Mouse (Mus musculus) neural tube, embryonic 14.5 days (tissue): Measurements from ENCODE around the gene Rad9b. TPM values are rescaled to one million over a fixed set of nuclear protein-coding genes. Genes with fewer than 3 reads are reported as not detected.

Experiments used
- ATAC-seq: fragments of 200-750 bp; cut with Nextera tagmentation; 2 replicates; pipeline ENCODE4 v1.8.0; 2017; ENCODE audit warnings: low read depth, mild to moderate bottlenecking, moderate TSS enrichment, moderate library complexity
- H3K27ac ChIP-seq: fragments of 300-500 bp; sonication (generic); 2 replicates; pipeline ENCODE4 v1.5.1; 2014; ENCODE audit warnings: low read depth, mild to moderate bottlenecking, control low read depth, low read length, moderate library complexity, mixed read lengths
- H3K27me3 ChIP-seq: fragments of 300-500 bp; sonication (generic); 2 replicates; pipeline ENCODE4 v1.6.1; 2014; ENCODE audit warnings: low read length; ENCODE audit not compliant: control insufficient read depth, insufficient read depth
- H3K36me3 ChIP-seq: fragments of 300-500 bp; sonication (generic); 2 replicates; pipeline ENCODE4 v1.6.1; 2014; ENCODE audit warnings: low read length, mixed read lengths; ENCODE audit not compliant: control insufficient read depth, insufficient read depth
- H3K4me1 ChIP-seq: fragments of 300-500 bp; sonication (generic); 2 replicates; pipeline ENCODE4 v1.6.1; 2014; ENCODE audit warnings: low read length; ENCODE audit not compliant: control insufficient read depth, insufficient read depth
- H3K4me2 ChIP-seq: fragments of 300-500 bp; sonication (generic); 2 replicates; pipeline ENCODE4 v1.6.1; 2014; ENCODE audit warnings: mild to moderate bottlenecking, low read depth, low read length, control low read depth
- H3K4me3 ChIP-seq: fragments of 300-500 bp; sonication (generic); 2 replicates; pipeline ENCODE4 v1.5.1; 2014; ENCODE audit warnings: low read depth, low read length, control low read depth, mixed read lengths
- H3K9ac ChIP-seq: fragments of 300-500 bp; sonication (generic); replicated peaks from 2 replicates; pipeline ENCODE4 v1.6.1; 2014; ENCODE audit warnings: low read depth, mild to moderate bottlenecking, control low read depth, low read length, mixed read lengths
- H3K9me3 ChIP-seq: fragments of 300-500 bp; sonication (generic); 2 replicates; pipeline ENCODE4 v1.6.1; 2016; ENCODE audit warnings: low read length; ENCODE audit not compliant: control insufficient read depth
- WGBS: fragments of 180-500 bp; shearing (Covaris S2); extraction: QIAGEN DNeasy Blood & Tissue Kit; methylation state at CpG from one replicate; pipeline ENCODE4 v1.1.7; 2014; 5-methylcytosine and 5-hydroxymethylcytosine counted together
- polyA plus RNA-seq: library from polyadenylated mRNA; unstranded; fragments of >200 nt; fragmentation: Nextera tagmentation; extraction: Ambion mirVana; gene quantifications from 2 replicates; pipeline ENCODE4 v1.2.1, GENCODE M21; 2014

The Rad9b gene
- polyA plus RNA-seq, 1 experiment from 2014 or later, result 24.7 TPM

DNA sequence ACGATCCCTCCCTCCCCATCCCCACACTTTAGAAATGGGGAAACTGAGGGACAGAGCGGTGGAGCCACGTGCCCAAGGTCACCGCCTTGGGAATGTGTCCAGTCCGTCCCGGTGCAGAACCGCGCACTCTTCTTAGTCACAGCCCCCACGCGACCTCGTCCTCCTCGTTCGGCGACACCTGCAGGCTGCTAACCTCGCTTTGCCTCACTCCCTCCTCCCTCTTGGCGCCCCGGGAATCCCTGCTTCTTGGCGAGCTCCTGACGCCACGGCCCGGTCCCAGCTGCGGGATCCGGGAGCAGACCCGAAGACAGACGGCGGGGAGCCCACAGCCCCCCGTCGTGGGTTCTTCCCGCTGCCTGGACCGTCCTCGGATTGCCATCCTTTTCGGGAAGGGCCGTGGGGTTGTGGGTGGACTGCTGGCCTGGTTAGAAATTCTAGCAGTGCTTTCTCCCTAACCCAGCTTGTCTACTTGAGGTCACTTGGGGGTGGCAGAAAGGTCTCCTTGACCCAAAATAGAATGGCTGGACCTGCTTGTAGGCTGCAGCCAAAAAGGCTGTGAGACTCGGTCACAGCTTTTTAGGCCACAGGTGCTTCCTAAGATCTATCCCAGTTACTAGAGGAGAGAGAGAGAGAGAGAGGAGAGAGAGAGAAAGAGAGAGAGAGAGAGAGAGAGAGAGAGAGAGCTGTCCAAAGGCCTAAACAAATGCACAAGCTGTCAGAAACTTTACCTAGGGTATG, 68.8 kb downstream of the Rad9b start:
- Histone ChIP-seq H3K4me3 (peak overlapping the region; percentile 93), H3K4me2 (peak overlapping the region; percentile 89), H3K27ac (peak overlapping the region; percentile 88), H3K9me3 (no peaks in the 10 kb centered on the region), H3K4me1 (peaks cover 12% of the 10 kb centered on the region), H3K36me3 (no peaks in the 10 kb centered on the region), H3K9ac (peak overlapping the region; percentile 94), H3K27me3 (peaks cover 2% of the 10 kb centered on the region)
- ATAC-seq, result peak; percentile 19; the same call in 1 of the 2 replicates
- WGBS, result under 1% methylated on average over 32 of the region's 34 CpGs

DNA sequence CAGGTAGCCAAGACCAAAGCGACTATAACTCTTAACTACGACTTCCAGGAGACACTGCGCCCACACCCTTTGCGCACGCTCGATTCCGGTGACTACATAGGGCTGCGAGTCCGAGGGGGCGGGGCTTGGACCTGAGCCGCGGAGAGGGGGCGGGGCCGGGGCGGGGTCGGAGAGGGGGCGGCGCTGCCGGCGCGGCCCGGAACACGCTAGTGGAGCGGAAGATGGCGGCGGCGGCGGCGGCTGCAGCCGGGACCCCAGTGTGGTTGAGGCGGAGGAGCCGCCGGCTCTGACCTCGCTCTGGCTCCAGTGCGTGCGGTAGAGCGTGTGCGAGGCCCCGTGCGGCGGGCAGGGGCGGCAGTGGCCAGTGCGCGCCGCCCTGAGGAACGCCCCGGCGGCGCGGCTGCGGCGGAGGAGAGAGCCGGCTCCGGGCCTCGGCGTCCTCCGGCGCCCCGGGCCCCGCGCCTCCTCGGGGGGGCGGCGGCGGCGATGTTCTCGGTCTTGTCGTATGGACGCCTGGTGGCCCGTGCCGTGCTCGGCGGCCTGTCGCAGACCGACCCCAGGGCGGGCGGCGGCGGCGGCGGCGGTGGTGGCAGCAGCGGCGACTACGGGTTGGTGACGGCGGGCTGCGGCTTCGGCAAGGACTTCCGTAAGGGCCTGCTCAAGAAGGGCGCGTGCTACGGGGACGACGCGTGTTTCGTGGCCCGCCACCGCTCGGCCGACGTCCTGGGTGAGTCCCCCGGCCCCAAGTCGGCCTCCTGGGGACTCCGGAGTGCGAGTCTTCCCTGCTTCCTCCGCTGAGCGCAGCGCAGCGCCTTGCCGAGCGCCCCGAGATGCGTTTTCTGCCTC, 69.6 kb downstream of the Rad9b start, which contains the start of gene Pptc7:
Gene Pptc7 (plus strand): TSS at position 183 of the 846 bp plus-strand sequence.
- peak within 1 kb of the TSS; percentile 94 for H3K9ac ChIP-seq
- H3K4me1 ChIP-seq, result peaks cover 12% of the 10 kb centered on the region
- H3K27me3 ChIP-seq, result peaks cover 3% of the 10 kb centered on the region
- no peaks in the 10 kb centered on the region for H3K36me3 ChIP-seq
- H3K4me2 ChIP-seq, result peak within 1 kb of the TSS; percentile 89
- H3K4me3 ChIP-seq, result peak within 1 kb of the TSS; percentile 93
- ATAC-seq, result peak; percentile 95
- H3K9me3 ChIP-seq, result no peaks in the 10 kb centered on the region
- peak within 1 kb of the TSS; percentile 88 for H3K27ac ChIP-seq
- under 1% methylated on average over 90 of the region's 114 CpGs for WGBS

DNA sequence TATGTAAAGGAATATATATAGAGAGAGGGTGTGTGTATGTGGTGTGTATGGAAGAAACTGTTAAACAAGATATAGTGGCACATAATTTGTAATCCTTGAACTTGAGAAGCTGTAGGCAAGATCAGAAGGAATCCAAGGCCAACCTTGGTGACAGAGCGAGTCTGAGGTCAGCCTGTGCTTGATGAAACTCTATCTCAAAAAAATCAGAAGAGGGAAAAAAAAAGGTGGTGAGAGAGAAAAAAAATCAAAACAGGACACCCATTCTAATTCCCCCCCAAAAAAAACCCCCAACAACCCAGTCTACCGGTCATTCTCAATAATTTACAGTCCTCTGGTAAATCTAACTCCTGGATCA, 70.2 kb downstream of the Rad9b start:
- 24% methylated on average over 2 of the region's 2 CpGs for WGBS
- no peak overlapping the region for H3K9ac ChIP-seq
- no peak overlapping the region for H3K4me3 ChIP-seq
- no peak overlapping the region; the same call in 1 of the 2 replicates for H3K27ac ChIP-seq
- no peaks in the 10 kb centered on the region for H3K36me3 ChIP-seq
- H3K4me2 ChIP-seq, result no peak overlapping the region
- no peaks in the 10 kb centered on the region for H3K9me3 ChIP-seq
- H3K27me3 ChIP-seq, result peaks cover 3% of the 10 kb centered on the region
- H3K4me1 ChIP-seq, result peaks cover 12% of the 10 kb centered on the region
- ATAC-seq, result no peak

GRCm38 (mm10) chr5:122280827-122281462, 73.1 kb downstream of the Rad9b start:
- no peak overlapping the region for H3K27ac ChIP-seq
- H3K36me3 ChIP-seq, result no peaks in the 10 kb centered on the region
- peaks cover 3% of the 10 kb centered on the region for H3K27me3 ChIP-seq
- no peak overlapping the region for H3K4me3 ChIP-seq
- no peaks in the 10 kb centered on the region for H3K9me3 ChIP-seq
- 44% methylated on average over 19 of the region's 19 CpGs for WGBS
- H3K9ac ChIP-seq, result no peak overlapping the region
- peaks cover 7% of the 10 kb centered on the region for H3K4me1 ChIP-seq
- ATAC-seq, result no peak
- H3K4me2 ChIP-seq, result no peak overlapping the region

- H3K4me2 ChIP-seq, result no peak overlapping the region
- peaks cover 3% of the 10 kb centered on the region for H3K27me3 ChIP-seq
- H3K4me1 ChIP-seq, result peaks cover 3% of the 10 kb centered on the region
- ATAC-seq, result no peak
- no peaks in the 10 kb centered on the region for H3K9me3 ChIP-seq
- H3K4me3 ChIP-seq, result no peak overlapping the region
- H3K27ac ChIP-seq, result no peak overlapping the region
- H3K9ac ChIP-seq, result no peak overlapping the region
- H3K36me3 ChIP-seq, result no peaks in the 10 kb centered on the region
- 55% methylated on average over 6 of the region's 6 CpGs for WGBS
These were observed 73.6 kb downstream of the Rad9b start for GRCm38 (mm10) chr5:122280422-122280826.

DNA sequence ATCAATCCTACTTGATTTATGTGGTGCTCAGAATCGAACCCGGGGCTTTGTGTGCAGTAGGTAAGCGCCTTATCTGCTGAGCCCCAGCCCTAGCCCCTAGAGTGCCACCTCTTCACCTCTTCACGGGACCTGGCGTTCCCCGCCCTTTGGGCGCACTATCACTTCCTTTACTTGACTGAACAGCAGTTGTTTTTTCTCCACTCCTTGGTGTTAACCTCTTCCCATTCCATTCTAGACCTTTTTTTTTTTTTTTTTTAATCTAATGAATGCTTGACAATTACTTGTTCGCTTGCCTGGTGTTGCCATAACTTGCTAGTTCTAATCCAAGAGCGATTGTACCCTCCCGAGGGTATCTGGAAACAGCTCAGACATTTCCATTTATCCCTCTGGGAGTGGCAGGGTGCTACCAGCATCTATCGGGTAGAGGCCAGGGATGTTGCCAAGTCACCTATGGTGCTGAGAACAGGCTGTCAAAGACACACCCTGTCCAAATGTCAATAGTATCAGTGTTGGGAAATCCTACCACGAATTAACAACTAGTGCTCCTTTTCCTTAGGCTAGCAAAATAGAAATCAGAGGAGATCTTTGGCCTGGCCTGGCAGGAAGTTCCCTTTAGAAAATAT, 74.1 kb downstream of the Rad9b start:
- WGBS, result 87% methylated on average over 12 of the region's 12 CpGs
- Histone ChIP-seq H3K36me3 (no peaks in the 10 kb centered on the region), H3K4me1 (no peaks in the 10 kb centered on the region), H3K9me3 (no peaks in the 10 kb centered on the region), H3K4me3 (no peak overlapping the region), H3K27ac (no peak overlapping the region), H3K27me3 (peaks cover 3% of the 10 kb centered on the region), H3K4me2 (no peak overlapping the region), H3K9ac (no peak overlapping the region)
- ATAC-seq, result no peak

DNA sequence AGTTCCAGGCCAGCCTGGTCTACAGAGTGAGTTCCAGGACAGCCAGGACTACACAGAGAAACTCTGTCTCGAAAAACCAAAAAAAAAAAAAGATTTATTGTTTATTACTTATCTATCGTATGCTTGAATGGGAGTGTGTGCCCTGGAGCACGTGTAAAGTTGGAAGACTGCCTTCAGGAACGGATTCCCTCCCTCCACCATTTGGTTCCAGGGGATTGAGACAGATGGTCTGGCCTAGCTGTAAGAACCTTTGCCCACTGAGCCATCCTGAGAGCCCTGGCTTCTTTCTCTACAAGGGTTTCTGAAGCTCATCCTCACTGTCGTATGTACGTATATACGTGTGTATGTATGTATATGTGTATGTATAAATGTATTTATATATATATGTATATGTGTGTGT, 75.1 kb downstream of the Rad9b start:
- peaks cover 3% of the 10 kb centered on the region; the same call in 1 of the 2 replicates for H3K27me3 ChIP-seq
- H3K4me3 ChIP-seq, result no peak overlapping the region
- H3K9ac ChIP-seq, result no peak overlapping the region
- H3K4me1 ChIP-seq, result no peaks in the 10 kb centered on the region
- ATAC-seq, result no peak
- H3K27ac ChIP-seq, result no peak overlapping the region
- WGBS, result 74% methylated on average over 7 of the region's 7 CpGs
- H3K36me3 ChIP-seq, result no peaks in the 10 kb centered on the region
- no peak overlapping the region for H3K4me2 ChIP-seq
- no peaks in the 10 kb centered on the region for H3K9me3 ChIP-seq

GRCm38 (mm10) chr5:122274785-122275184, 79.2 kb downstream of the Rad9b start:
- Histone ChIP-seq H3K9ac (no peak overlapping the region), H3K4me1 (no peaks in the 10 kb centered on the region), H3K27me3 (no peaks in the 10 kb centered on the region), H3K27ac (no peak overlapping the region), H3K36me3 (no peaks in the 10 kb centered on the region), H3K4me2 (no peak overlapping the region), H3K4me3 (no peak overlapping the region), H3K9me3 (no peaks in the 10 kb centered on the region)
- no peak for ATAC-seq
- 23% methylated on average over 5 of the region's 5 CpGs for WGBS
